19 mouse cellular contexts compared by ENCODE assay signal in genomic region chr10:51963671-51964070, GRCm38 (mm10). TPM values are rescaled to one million over a fixed set of nuclear protein-coding genes. Genes with fewer than 3 reads are reported as not detected.
"Had no signal": no experiment of that assay in that cellular context is flagged by ENCODE, and none has a peak within 500 bp of the region (broad histone marks: within the 10 kb centered on the region; RNA-seq: fewer than 3 reads in every experiment).

No protein-coding gene starts in this region.

- H3K36me3 ChIP-seq: limb, embryonic 10.5 days; liver, embryonic 15.5 days; neural tube, embryonic 15.5 days had no signal

- H3K4me2 ChIP-seq: liver, embryonic 11.5 days; liver, embryonic 15.5 days; neural tube, embryonic 15.5 days had no signal

- H3K4me1 ChIP-seq: limb, embryonic 10.5 days; liver, embryonic 15.5 days; neural tube, embryonic 15.5 days had no signal

- DNase-seq: kidney, postnatal 4 days; lung, adult 2 months; lung, postnatal 36 days; midbrain, embryonic 14.5 days; right cerebral cortex, adult 18-20 months; right cerebral cortex, postnatal 25 days; spleen, adult 18-20 months; thymus, adult 18-20 months; thymus, postnatal 14 days had no signal

- H3K4me3 ChIP-seq: limb, embryonic 10.5 days; liver, embryonic 15.5 days; myocyte; neural tube, embryonic 15.5 days had no signal

- H3K27me3 ChIP-seq: liver, embryonic 15.5 days; neural tube, embryonic 15.5 days had no signal

- H3K9me3 ChIP-seq: limb, embryonic 10.5 days; liver, embryonic 15.5 days; neural tube, embryonic 15.5 days had no signal

- H3K9ac ChIP-seq: liver, embryonic 15.5 days; neural tube, embryonic 15.5 days had no signal

- ATAC-seq: lung, postnatal 0 days had no signal

- H3K27ac ChIP-seq: limb, embryonic 10.5 days; liver, embryonic 15.5 days; neural tube, embryonic 15.5 days had no signal

RNA-seq across cellular contexts. Expression of gene Vgll2, which starts 58.6 kb away (rescaled TPM):
- total RNA-seq: layer of hippocampus, postnatal 14 days; left cerebral cortex, adult 18-20 months; left cerebral cortex, postnatal 14 days; megakaryocyte progenitor cell, adult 5-6 weeks had no signal
- polyA plus RNA-seq: lung, postnatal 0 days; midbrain, embryonic 14.5 days had no signal
